Mouse (Mus musculus) kidney, postnatal 4 days (tissue): ENCODE measurements around the gene Man2b1.
"Not testable (repeated sequence)": the region's sequence is repeated elsewhere in the genome, so short reads cannot be mapped to it uniquely, and the experiment has no call there.

ENCODE experiments used
- DNase-seq, 2 experiments: peaks; one replicate each; pipeline ENCODE4 v3.0.0; 2021; ENCODE audit warnings: mixed read lengths in 2 of 2

Gene Man2b1

GRCm38 (mm10) chr8:85123691-85124090 is 40.6 kb downstream of the Man2b1 start:
- DNase-seq, result no peak

DNA sequence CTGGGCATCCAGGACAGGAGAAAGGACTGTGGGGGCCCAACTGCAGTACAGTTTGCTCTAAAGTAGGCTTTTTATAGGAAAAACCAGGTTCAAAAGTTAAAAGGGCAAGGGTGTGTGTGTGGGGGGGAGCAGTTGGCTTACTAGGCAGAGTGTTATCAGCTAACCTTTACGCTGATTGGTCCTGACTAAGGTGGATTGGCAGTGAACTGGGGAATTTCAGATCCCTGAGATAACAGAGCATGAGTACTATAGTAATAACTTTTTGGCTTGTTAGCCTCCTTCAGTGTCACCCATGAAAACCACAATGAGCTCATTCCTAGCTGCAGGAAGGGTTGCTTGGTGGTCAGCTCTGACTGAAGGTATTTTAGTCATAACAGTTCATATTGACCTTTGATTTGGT is 49.3 kb downstream of the Man2b1 start:
- DNase-seq, result no peak

GRCm38 (mm10) chr8:85135690-85136089 is 52.6 kb downstream of the Man2b1 start:
- not testable (repeated sequence) for DNase-seq

- no peak for DNase-seq
Measured at GRCm38 (mm10) chr8:85142516-85142915, 59.4 kb downstream of the Man2b1 start.
